Mouse (Mus musculus) heart, embryonic 12.5 days (tissue): ENCODE measurements around the gene Tomm40l. TPM values are rescaled to one million over a fixed set of nuclear protein-coding genes. Genes with fewer than 3 reads are reported as not detected.

Experiments used
- ATAC-seq: fragments of 200-750 bp; cut with Nextera tagmentation; 2 replicates; pipeline ENCODE4 v1.8.0; 2017; ENCODE audit warnings: moderate TSS enrichment, moderate library complexity; ENCODE audit not compliant: insufficient number of reproducible peaks, low FRiP score
- H3K27ac ChIP-seq: fragments of 300-500 bp; sonication (generic); 2 replicates; pipeline ENCODE4 v1.5.1; 2016; ENCODE audit warnings: mild to moderate bottlenecking, moderate library complexity; ENCODE audit not compliant: poor library complexity, severe bottlenecking
- H3K27me3 ChIP-seq: fragments of 300-500 bp; sonication (generic); replicated peaks from 2 replicates; pipeline ENCODE4 v1.6.1; 2016; ENCODE audit warnings: mild to moderate bottlenecking, moderate library complexity
- H3K36me3 ChIP-seq: fragments of 300-500 bp; sonication (generic); 2 replicates; pipeline ENCODE4 v1.6.1; 2016; ENCODE audit warnings: mild to moderate bottlenecking, moderate library complexity
- H3K4me1 ChIP-seq: fragments of 300-500 bp; sonication (generic); replicated peaks from 2 replicates; pipeline ENCODE4 v1.6.1; 2016; ENCODE audit warnings: mild to moderate bottlenecking
- H3K4me2 ChIP-seq: fragments of 300-500 bp; sonication (generic); 2 replicates; pipeline ENCODE4 v1.6.1; 2016; ENCODE audit warnings: mild to moderate bottlenecking, moderate library complexity
- H3K4me3 ChIP-seq: fragments of 300-500 bp; sonication (generic); 2 replicates; pipeline ENCODE4 v1.5.1; 2016; ENCODE audit warnings: mild to moderate bottlenecking
- H3K9ac ChIP-seq: fragments of 300-500 bp; sonication (generic); 2 replicates; pipeline ENCODE4 v1.6.1; 2016; ENCODE audit warnings: mild to moderate bottlenecking, moderate library complexity
- H3K9me3 ChIP-seq: fragments of 300-500 bp; sonication (generic); replicated peaks from 2 replicates; pipeline ENCODE4 v1.6.1; 2016; ENCODE audit warnings: mild to moderate bottlenecking, moderate library complexity
- WGBS: fragments of 180-500 bp; shearing (Covaris S2); methylation state at CpG from one replicate; pipeline ENCODE4 v1.1.7; 2016; 5-methylcytosine and 5-hydroxymethylcytosine counted together
- polyA plus RNA-seq: library from polyadenylated mRNA; unstranded; fragments of >200 nt; fragmentation: Nextera tagmentation; extraction: Ambion mirVana; gene quantifications from 2 replicates; pipeline ENCODE4 v1.2.1, GENCODE M21; 2016

Tomm40l gene
- polyA plus RNA-seq, 1 experiment from 2014 or later = 43.3 TPM

- WGBS = 2% methylated on average over 8 of the region's 8 CpGs
- H3K9me3 ChIP-seq = no peaks in the 10 kb centered on the region
- H3K4me2 ChIP-seq = peak overlapping the region; percentile 66
- peaks cover 19% of the 10 kb centered on the region for H3K4me1 ChIP-seq
- peak overlapping the region; percentile 87 for H3K27ac ChIP-seq
- peak; percentile 72 for ATAC-seq
- 0 out of 2 replicates have a peak, but pooled peaks cover 3% of the 10 kb centered on the region for H3K27me3 ChIP-seq
- H3K36me3 ChIP-seq = peaks cover 3% of the 10 kb centered on the region; the same call in 1 of the 2 replicates
- peak overlapping the region; percentile 30 for H3K4me3 ChIP-seq
- 0 out of 2 replicates have a peak overlapping the region, but pooled peaks have one; percentile 29 for H3K9ac ChIP-seq
These were observed 40.3 kb upstream of the Tomm40l start for GRCm38 (mm10) chr1:171262594-171263130.

DNA sequence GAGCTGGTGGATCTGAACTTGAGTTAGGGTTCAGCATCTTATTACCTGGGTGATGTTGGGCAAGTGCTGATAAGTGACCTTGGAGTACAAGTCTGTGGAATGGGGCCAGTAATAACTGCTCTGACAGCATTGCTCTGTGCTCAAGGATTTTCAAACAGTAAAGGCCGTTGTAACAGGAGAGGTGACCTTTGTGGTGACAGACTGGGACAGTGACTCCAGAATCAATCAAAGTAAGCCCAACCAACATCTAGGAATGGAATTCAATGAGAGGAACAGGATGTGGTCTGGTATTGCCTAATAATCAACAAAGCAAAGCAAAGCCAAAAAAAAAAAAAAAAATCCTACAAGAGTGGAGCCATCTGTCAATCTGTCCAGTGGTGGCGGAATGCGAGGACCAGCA lies 38.0 kb upstream of the Tomm40l start:
- ATAC-seq = no peak
- Histone ChIP-seq H3K4me3 (no peak overlapping the region), H3K36me3 (peaks cover 3% of the 10 kb centered on the region; the same call in 1 of the 2 replicates), H3K9ac (no peak overlapping the region), H3K4me2 (no peak overlapping the region), H3K9me3 (no peaks in the 10 kb centered on the region), H3K27ac (no peak overlapping the region), H3K4me1 (peaks cover 19% of the 10 kb centered on the region), H3K27me3 (0 out of 2 replicates have a peak, but pooled peaks cover 6% of the 10 kb centered on the region)
- 63% methylated on average over 3 of the region's 3 CpGs for WGBS

- 0 out of 2 replicates have a peak, but pooled peaks cover 6% of the 10 kb centered on the region for H3K27me3 ChIP-seq
- no peak for ATAC-seq
- H3K4me2 ChIP-seq = peak overlapping the region; percentile 11; the same call in 1 of the 2 replicates
- H3K4me3 ChIP-seq = no peak overlapping the region
- WGBS = 59% methylated on average over 17 of the region's 17 CpGs
- no peak overlapping the region for H3K27ac ChIP-seq
- peaks cover 19% of the 10 kb centered on the region for H3K4me1 ChIP-seq
- 0 out of 2 replicates have a peak overlapping the region, but pooled peaks have one; percentile 1 for H3K9ac ChIP-seq
- H3K9me3 ChIP-seq = no peaks in the 10 kb centered on the region
- peaks cover 3% of the 10 kb centered on the region; the same call in 1 of the 2 replicates for H3K36me3 ChIP-seq
These were observed 36.6 kb upstream of the Tomm40l start for GRCm38 (mm10) chr1:171258921-171259320.

- no peak overlapping the region for H3K27ac ChIP-seq
- no peak overlapping the region for H3K9ac ChIP-seq
- no peak overlapping the region for H3K4me2 ChIP-seq
- ATAC-seq = no peak
- H3K9me3 ChIP-seq = no peaks in the 10 kb centered on the region
- H3K4me3 ChIP-seq = no peak overlapping the region
- peaks cover 11% of the 10 kb centered on the region for H3K4me1 ChIP-seq
- H3K27me3 ChIP-seq = 0 out of 2 replicates have a peak, but pooled peaks cover 8% of the 10 kb centered on the region
- WGBS = 76% methylated on average over 9 of the region's 9 CpGs
- peaks cover 3% of the 10 kb centered on the region; the same call in 1 of the 2 replicates for H3K36me3 ChIP-seq
These were observed 35.5 kb upstream of the Tomm40l start for GRCm38 (mm10) chr1:171257781-171258180.

GRCm38 (mm10) chr1:171256937-171257548 lies 34.7 kb upstream of the Tomm40l start:
- Histone ChIP-seq H3K9ac (no peak overlapping the region), H3K27me3 (0 out of 2 replicates have a peak, but pooled peaks cover 8% of the 10 kb centered on the region), H3K4me3 (no peak overlapping the region), H3K4me1 (peaks cover 13% of the 10 kb centered on the region), H3K36me3 (peaks cover 3% of the 10 kb centered on the region; the same call in 1 of the 2 replicates), H3K27ac (no peak overlapping the region), H3K9me3 (no peaks in the 10 kb centered on the region), H3K4me2 (no peak overlapping the region)
- no peak for ATAC-seq
- WGBS = 62% methylated on average over 15 of the region's 15 CpGs

DNA sequence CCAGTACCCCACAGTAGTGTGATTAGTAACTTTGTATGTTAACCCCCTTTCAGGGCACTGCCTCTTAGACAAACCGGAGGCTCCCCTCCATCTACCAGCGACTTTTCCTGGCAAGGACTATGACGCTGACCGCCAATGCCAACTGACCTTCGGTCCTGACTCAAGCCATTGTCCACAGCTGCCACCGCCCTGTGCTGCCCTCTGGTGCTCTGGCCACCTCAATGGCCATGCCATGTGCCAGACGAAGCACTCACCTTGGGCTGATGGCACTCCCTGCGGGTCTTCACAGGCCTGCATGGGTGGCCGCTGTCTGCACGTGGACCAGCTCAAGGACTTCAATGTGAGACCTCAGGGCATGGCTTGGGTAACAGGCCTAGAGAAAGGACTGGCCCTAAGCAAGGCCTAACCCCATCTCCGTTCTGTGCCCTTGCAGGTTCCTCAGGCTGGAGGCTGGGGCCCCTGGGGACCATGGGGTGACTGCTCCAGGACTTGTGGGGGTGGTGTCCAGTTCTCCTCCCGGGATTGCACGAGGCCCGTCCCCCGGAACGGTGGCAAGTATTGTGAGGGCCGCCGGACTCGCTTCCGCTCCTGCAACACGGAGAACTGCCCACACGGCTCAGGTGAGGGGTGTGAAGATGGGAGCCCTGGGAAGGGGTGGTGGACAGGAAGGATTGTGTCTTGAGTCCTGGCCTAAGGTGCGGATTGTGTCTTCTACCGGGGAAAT lies 33.9 kb upstream of the Tomm40l start:
- H3K4me3 ChIP-seq = no peak overlapping the region
- H3K27ac ChIP-seq = no peak overlapping the region
- no peak for ATAC-seq
- WGBS = 80% methylated on average over 24 of the region's 24 CpGs
- H3K4me2 ChIP-seq = no peak overlapping the region
- peaks cover 19% of the 10 kb centered on the region for H3K4me1 ChIP-seq
- peaks cover 3% of the 10 kb centered on the region; the same call in 1 of the 2 replicates for H3K36me3 ChIP-seq
- H3K27me3 ChIP-seq = 0 out of 2 replicates have a peak, but pooled peaks cover 8% of the 10 kb centered on the region
- H3K9ac ChIP-seq = no peak overlapping the region
- no peaks in the 10 kb centered on the region for H3K9me3 ChIP-seq

DNA sequence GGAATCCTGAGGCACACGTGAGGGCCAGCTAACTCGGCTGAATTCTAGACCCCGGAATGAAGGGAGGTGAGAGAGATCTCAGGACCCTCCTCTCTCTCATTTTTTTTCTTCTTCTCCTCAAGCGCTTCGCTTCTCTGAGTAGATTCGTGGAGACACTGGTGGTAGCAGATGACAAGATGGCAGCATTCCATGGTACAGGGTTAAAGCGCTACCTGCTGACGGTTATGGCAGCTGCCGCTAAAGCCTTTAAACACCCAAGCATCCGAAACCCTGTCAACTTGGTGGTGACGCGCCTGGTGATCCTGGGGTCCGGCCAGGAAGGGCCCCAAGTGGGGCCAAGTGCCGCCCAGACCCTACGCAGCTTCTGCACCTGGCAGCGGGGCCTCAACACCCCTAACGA lies 30.1 kb upstream of the Tomm40l start:
- no peak overlapping the region for H3K9ac ChIP-seq
- no peak for ATAC-seq

DNA sequence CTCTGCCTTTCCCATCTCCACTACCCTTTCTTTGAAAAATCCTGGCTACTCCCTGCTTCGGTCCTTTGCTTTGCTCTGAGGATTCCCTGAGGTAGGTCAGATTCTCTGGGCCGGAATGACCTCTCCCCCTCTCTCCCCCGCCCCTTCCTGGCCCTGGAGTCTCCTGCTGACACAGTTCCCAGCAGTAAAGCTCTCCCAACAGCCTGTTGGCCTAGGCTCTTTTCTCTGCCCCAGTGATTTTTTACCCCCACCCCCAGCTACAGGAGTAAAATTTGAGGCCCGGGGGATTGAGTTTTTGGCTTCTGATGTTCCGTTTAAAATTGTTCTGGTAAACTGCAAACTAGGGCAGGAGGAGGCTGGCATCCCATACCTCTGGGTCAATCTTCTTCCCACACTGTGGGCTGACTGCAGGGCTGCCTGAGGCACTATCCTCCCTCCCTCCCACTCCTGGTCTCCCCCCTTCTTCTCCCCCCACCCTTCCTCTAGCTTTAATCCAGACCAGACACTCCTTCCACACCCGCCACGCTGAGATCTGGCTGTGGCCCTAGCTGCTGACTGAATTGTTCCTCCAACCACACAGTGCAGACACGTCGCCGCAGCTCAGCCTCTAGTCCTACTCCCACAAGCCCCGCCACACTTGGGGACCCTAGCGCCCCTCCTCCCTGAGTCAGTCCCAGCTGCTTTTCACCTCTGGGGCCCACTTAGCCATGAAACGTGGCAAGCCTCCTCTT lies 29.4 kb upstream of the Tomm40l start:
- Histone ChIP-seq H3K4me1 (peaks cover 47% of the 10 kb centered on the region), H3K4me2 (peak overlapping the region; percentile 57), H3K4me3 (peak overlapping the region; percentile 16), H3K9me3 (no peaks in the 10 kb centered on the region), H3K9ac (peak overlapping the region; percentile 45; the same call in 1 of the 2 replicates), H3K27ac (peak overlapping the region; percentile 28), H3K36me3 (no peaks in the 10 kb centered on the region), H3K27me3 (0 out of 2 replicates have a peak, but pooled peaks cover 10% of the 10 kb centered on the region)
- 13% methylated on average over 13 of the region's 13 CpGs for WGBS
- ATAC-seq = no peak

More for the DNA sequence above, 30.1 kb upstream of the Tomm40l start:
- peaks cover 47% of the 10 kb centered on the region for H3K4me1 ChIP-seq
- H3K27ac ChIP-seq = peak overlapping the region; percentile 28
- 47% methylated on average over 17 of the region's 17 CpGs for WGBS
- no peaks in the 10 kb centered on the region for H3K36me3 ChIP-seq
- 0 out of 2 replicates have a peak, but pooled peaks cover 10% of the 10 kb centered on the region for H3K27me3 ChIP-seq
- no peaks in the 10 kb centered on the region for H3K9me3 ChIP-seq
- H3K4me3 ChIP-seq = no peak overlapping the region
- peak overlapping the region; percentile 57 for H3K4me2 ChIP-seq

GRCm38 (mm10) chr1:171250680-171251593 lies 28.6 kb upstream of the Tomm40l start, which contains the start of gene Ndufs2:
Gene Ndufs2 (minus strand): TSS chr1:171251388.
- Histone ChIP-seq H3K27me3 (0 out of 2 replicates have a peak, but pooled peaks cover 7% of the 10 kb centered on the region), H3K9ac (peak within 1 kb of the TSS; percentile 45), H3K4me2 (peak within 1 kb of the TSS; percentile 57), H3K4me1 (peaks cover 51% of the 10 kb centered on the region), H3K9me3 (no peaks in the 10 kb centered on the region), H3K4me3 (peak within 1 kb of the TSS; percentile 16), H3K27ac (peak within 1 kb of the TSS; percentile 28), H3K36me3 (no peaks in the 10 kb centered on the region)
- ATAC-seq = no peak
- 17% methylated on average over 26 of the region's 26 CpGs for WGBS
